Mouse (Mus musculus): ENCODE results near the gene Senp2.

DNA sequence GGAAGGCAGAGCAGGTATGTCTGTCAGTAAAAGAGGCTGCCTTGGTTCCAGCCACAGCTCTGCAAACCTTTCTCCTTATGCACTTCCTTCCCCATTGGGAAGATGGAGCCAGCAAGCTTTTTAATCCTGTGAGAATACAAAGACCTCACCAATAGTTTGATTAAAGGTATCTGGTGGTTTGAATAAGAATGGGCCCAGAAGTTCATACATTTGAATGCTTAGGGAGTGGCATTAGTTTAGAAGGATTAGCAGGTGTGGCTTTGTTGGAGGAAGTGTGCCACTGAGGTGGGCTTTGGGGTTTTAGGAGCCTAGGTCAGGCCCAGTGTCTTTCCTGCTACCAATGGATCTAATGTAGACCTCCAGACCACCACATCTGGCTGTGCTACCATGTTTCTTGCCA lies 56.3 kb downstream of the Senp2 start:
- TF ChIP-seq CTCF (IDR thresholded peaks at IDR 0.05) (no peak), POLR2A (IDR thresholded peaks at IDR 0.05; ENCODE audit: insufficient read depth, low read depth, low read length) (no peak), EP300 (IDR thresholded peaks at IDR 0.05; ENCODE audit: insufficient read depth, low read depth, low read length) (no peak)

Data from heart, adult 2 months (tissue).